Mouse (Mus musculus): ENCODE data around the gene Wdr53.
"Not testable (repeated sequence)": the region's sequence is repeated elsewhere in the genome, so short reads cannot be mapped to it uniquely, and the experiment has no call there.

The Wdr53 gene

GRCm38 (mm10) chr16:32246952-32247370 lies at the start of gene Wdr53, which contains the start of gene Fbxo45:
TSS of gene Wdr53 (plus strand) at chr16:32247227.
TSS of gene Fbxo45 (minus strand) at chr16:32247158.
- DNase-seq: peak; percentile 98

- no peak for DNase-seq
These were observed 46.6 kb upstream of the Wdr53 start for GRCm38 (mm10) chr16:32200256-32201003.

- no peak for DNase-seq
These were observed 46.1 kb upstream of the Wdr53 start for GRCm38 (mm10) chr16:32201004-32201325.

- peak; percentile 31 for DNase-seq
These were observed 44.3 kb upstream of the Wdr53 start for GRCm38 (mm10) chr16:32202681-32203080.

GRCm38 (mm10) chr16:32204902-32205301 lies 42.1 kb upstream of the Wdr53 start:
- no peak for DNase-seq

- DNase-seq: no peak
These were observed 32.9 kb upstream of the Wdr53 start for GRCm38 (mm10) chr16:32214156-32214555.

- DNase-seq: no peak
These were observed 32.0 kb upstream of the Wdr53 start for GRCm38 (mm10) chr16:32214804-32215576.

- DNase-seq: no peak
These were observed 25.2 kb upstream of the Wdr53 start for GRCm38 (mm10) chr16:32221803-32222202.

GRCm38 (mm10) chr16:32222399-32222798 lies 24.6 kb upstream of the Wdr53 start:
- no peak for DNase-seq

GRCm38 (mm10) chr16:32232050-32232449 lies 15.0 kb upstream of the Wdr53 start:
- DNase-seq: not testable (repeated sequence)

- DNase-seq: no peak
These were observed 8.9 kb upstream of the Wdr53 start for GRCm38 (mm10) chr16:32237930-32238680.

GRCm38 (mm10) chr16:32239428-32240312 lies 7.4 kb upstream of the Wdr53 start:
- no peak for DNase-seq

- no peak for DNase-seq
These were observed 3.1 kb upstream of the Wdr53 start for GRCm38 (mm10) chr16:32243901-32244300.

- peak; percentile 65 for DNase-seq
These were observed 656 bp upstream of the Wdr53 start for GRCm38 (mm10) chr16:32246351-32246791.

- DNase-seq: not testable (repeated sequence)
These were observed 17.2 kb downstream of the Wdr53 start for GRCm38 (mm10) chr16:32264225-32264624.

- DNase-seq: no peak
These were observed 24.3 kb downstream of the Wdr53 start, which contains the start of gene Smco1 for GRCm38 (mm10) chr16:32271291-32271690. TSS of gene Smco1 (plus strand) at chr16:32271468.

- no peak for DNase-seq
These were observed 26.3 kb downstream of the Wdr53 start for GRCm38 (mm10) chr16:32273338-32273737.

- DNase-seq: no peak
These were observed 28.0 kb downstream of the Wdr53 start for GRCm38 (mm10) chr16:32275041-32275440.

- no peak for DNase-seq
These were observed 28.8 kb downstream of the Wdr53 start for GRCm38 (mm10) chr16:32275830-32276229.

- DNase-seq: peak; percentile 89
These were observed 30.6 kb downstream of the Wdr53 start, which contains the start of gene Rnf168 for GRCm38 (mm10) chr16:32277308-32278256. TSS of gene Rnf168 (plus strand) at chr16:32277459.

GRCm38 (mm10) chr16:32278396-32278795 lies 31.4 kb downstream of the Wdr53 start:
- peak; percentile 25 for DNase-seq
